Mouse (Mus musculus) liver, embryonic 14.5 days (tissue): ENCODE data around the gene Pdik1l. TPM values are rescaled to one million over a fixed set of nuclear protein-coding genes. Genes with fewer than 3 reads are reported as not detected.

Source experiments
- ATAC-seq: fragments of 200-750 bp; cut with Nextera tagmentation; 2 replicates; pipeline ENCODE4 v1.8.0; 2017; ENCODE audit warnings: moderate number of reproducible peaks, mild to moderate bottlenecking, moderate library complexity; ENCODE audit not compliant: insufficient read depth
- DNase-seq, 3 experiments: peaks; one replicate each; pipeline ENCODE4 v3.0.0-alpha.2; 2012 to 2013; ENCODE audit warnings: low read depth in 3 of 3, low spot score in 3 of 3
- H3K27ac ChIP-seq: fragments of 300-500 bp; sonication (generic); 2 replicates; pipeline ENCODE4 v1.5.1; 2014; ENCODE audit warnings: moderate library complexity, mild to moderate bottlenecking, control low read depth, inconsistent platforms
- H3K27me3 ChIP-seq: fragments of 300-500 bp; sonication (generic); 2 replicates; pipeline ENCODE4 v1.6.1; 2014; ENCODE audit warnings: mild to moderate bottlenecking, low read length, moderate library complexity; ENCODE audit not compliant: control insufficient read depth, insufficient read depth
- H3K36me3 ChIP-seq: fragments of 300-500 bp; sonication (generic); replicated peaks from 2 replicates; pipeline ENCODE4 v1.6.1; 2014; ENCODE audit warnings: low read depth; ENCODE audit not compliant: control insufficient read depth, insufficient read depth
- H3K4me1 ChIP-seq, 2 experiments: fragments of 200-500 bp in 1 of 2; fragments of 300-500 bp in 1 of 2; sonication (generic) in 1 of 2; replicated peaks; 2 replicates each; pipeline ENCODE4 v1.6.1; 2012 to 2014; ENCODE audit warnings: antibody characterized with exemption in 1 of 2, inconsistent platforms in 1 of 2, low read length in 1 of 2; ENCODE audit not compliant: control insufficient read depth in 2 of 2, insufficient read depth in 2 of 2
- H3K4me2 ChIP-seq: fragments of 300-500 bp; sonication (generic); 2 replicates; pipeline ENCODE4 v1.6.1; 2014; ENCODE audit warnings: low read depth, mild to moderate bottlenecking, control low read depth, moderate library complexity
- H3K4me3 ChIP-seq, 2 experiments: fragments of 200-500 bp in 1 of 2; fragments of 300-500 bp in 1 of 2; sonication (generic) in 1 of 2; 2 replicates each; pipeline ENCODE4 v1.5.1; 2012 to 2014; ENCODE audit warnings: low read depth in 2 of 2, low read length in 2 of 2, mild to moderate bottlenecking in 2 of 2, control low read depth in 1 of 2, inconsistent platforms in 1 of 2, moderate library complexity in 1 of 2; ENCODE audit not compliant: insufficient read depth in 1 of 2
- H3K9ac ChIP-seq: fragments of 300-500 bp; sonication (generic); replicated peaks from 2 replicates; pipeline ENCODE4 v1.6.1; 2014; ENCODE audit warnings: mild to moderate bottlenecking, control low read depth, moderate library complexity
- H3K9me3 ChIP-seq: fragments of 300-500 bp; sonication (generic); 2 replicates; pipeline ENCODE4 v1.6.1; 2016; ENCODE audit warnings: low read length, mixed read lengths; ENCODE audit not compliant: control insufficient read depth
- CTCF ChIP-seq: IDR thresholded peaks from 2 replicates; pipeline ENCODE4 v1.5.1; 2016; ENCODE audit warnings: antibody characterized with exemption, low read depth, control low read depth
- EP300 ChIP-seq: IDR thresholded peaks from 2 replicates; pipeline ENCODE4 v1.6.1; 2016; ENCODE audit warnings: antibody characterized with exemption, low read depth
- WGBS: fragments of 180-500 bp; shearing (Covaris S2); extraction: QIAGEN DNeasy Blood & Tissue Kit; methylation state at CpG from one replicate; pipeline ENCODE4 v1.1.7; 2014; ENCODE audit not compliant: insufficient replicate concordance; 5-methylcytosine and 5-hydroxymethylcytosine counted together
- polyA plus RNA-seq, 2 experiments: library from polyadenylated mRNA; depleted of rRNA in 1 of 2; stranded (reverse) in 1 of 2; unstranded in 1 of 2; fragments of >200 nt; fragmentation: Nextera tagmentation in 1 of 2; extraction: Ambion mirVana in 1 of 2; gene quantifications; 2 replicates each; pipeline versions ENCODE4 v1.2.1 to v1.2.3; 2012 to 2014

Pdik1l gene
- polyA plus RNA-seq, 2 experiments: 4.5 to 12.4 TPM

DNA sequence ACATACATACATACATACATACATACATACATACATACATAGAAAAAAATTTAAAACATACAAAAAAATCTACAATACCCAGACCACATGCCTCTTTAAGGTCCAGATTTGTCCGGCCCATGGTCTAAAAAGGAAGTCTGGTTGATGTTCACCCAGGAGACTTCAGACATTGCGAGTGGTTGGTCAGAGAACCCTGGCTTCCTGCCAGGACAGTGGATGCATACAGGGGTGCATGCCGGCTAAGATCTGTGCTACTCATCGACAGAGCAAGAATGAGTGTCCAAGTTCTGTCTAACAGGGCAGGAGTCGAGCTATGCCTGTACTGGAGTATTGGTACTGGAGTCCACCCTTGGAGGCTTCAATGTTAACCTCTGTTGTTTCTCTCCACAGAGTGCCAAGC lies 37.0 kb upstream of the Pdik1l start:
- TF ChIP-seq CTCF (no peak), EP300 (no peak)
- Histone ChIP-seq H3K9me3 (no peaks in the 10 kb centered on the region), H3K4me3 (no peak overlapping the region), H3K27me3 (no peaks in the 10 kb centered on the region), H3K36me3 (no peaks in the 10 kb centered on the region), H3K9ac (no peak overlapping the region), H3K4me2 (no peak overlapping the region), H3K4me1 (no peaks in the 10 kb centered on the region; a peak in 1 of 4 replicates), H3K27ac (no peak overlapping the region)
- DNase-seq (no peak), ATAC-seq (no peak)
- WGBS: 30% methylated on average over 5 of the region's 5 CpGs

DNA sequence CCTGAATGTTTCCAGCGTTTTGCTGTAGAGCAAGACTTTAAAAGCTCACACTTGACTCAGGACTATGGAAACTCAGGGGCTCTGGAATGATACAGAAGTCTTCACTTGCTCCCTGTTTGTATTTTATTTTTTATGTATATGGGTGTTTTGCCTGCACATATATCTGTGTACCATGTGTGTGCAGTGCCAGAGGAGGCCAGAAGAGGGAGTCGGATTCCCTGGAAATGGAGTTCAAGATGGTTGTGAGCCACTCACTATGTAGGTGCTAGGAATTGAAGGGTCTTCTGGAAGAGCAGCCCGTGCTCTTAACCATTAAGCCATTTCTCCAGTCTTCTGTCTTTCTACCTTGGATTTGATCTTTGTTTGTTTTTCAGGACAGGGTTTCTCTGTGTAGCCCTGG lies 33.8 kb upstream of the Pdik1l start:
- H3K4me1 ChIP-seq: no peaks in the 10 kb centered on the region; a peak in 1 of 4 replicates

DNA sequence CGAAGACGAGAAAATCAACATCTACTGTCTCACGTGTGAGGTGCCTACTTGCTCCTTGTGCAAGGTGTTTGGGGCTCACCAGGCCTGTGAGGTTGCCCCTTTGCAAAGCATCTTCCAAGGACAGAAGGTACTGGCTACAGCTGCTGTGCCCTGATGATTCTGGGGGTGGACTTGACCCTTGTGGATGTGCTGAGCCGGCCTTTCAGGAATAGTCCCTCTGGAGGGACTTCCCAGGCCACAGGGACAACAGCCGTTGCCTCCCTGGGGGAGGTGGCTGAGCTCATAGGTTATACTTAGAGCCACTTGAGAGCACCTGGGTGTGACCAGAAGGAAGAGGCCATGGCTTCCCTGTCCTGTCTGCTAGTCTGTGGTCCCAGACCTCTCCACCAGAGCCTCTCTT lies 32.0 kb upstream of the Pdik1l start:
- Histone ChIP-seq H3K4me3 (no peak overlapping the region), H3K4me1 (no peaks in the 10 kb centered on the region; a peak in 1 of 4 replicates), H3K36me3 (no peaks in the 10 kb centered on the region), H3K9me3 (no peaks in the 10 kb centered on the region), H3K27me3 (no peaks in the 10 kb centered on the region), H3K4me2 (no peak overlapping the region), H3K27ac (no peak overlapping the region), H3K9ac (no peak overlapping the region)
- no peak for TF ChIP-seq CTCF
- TF ChIP-seq EP300: no peak
- 60% methylated on average over 5 of the region's 5 CpGs for WGBS
- DNase-seq (no peak), ATAC-seq (no peak)

More for the DNA sequence above, 33.8 kb upstream of the Pdik1l start:
- H3K4me2 ChIP-seq: no peak overlapping the region
- TF ChIP-seq CTCF (peak; percentile 32), EP300 (no peak)
- no peak for ATAC-seq
- no peak overlapping the region for H3K9ac ChIP-seq
- no peak overlapping the region for H3K27ac ChIP-seq
- no peaks in the 10 kb centered on the region for H3K9me3 ChIP-seq
- H3K4me3 ChIP-seq: no peak overlapping the region
- H3K27me3 ChIP-seq: no peaks in the 10 kb centered on the region
- no peaks in the 10 kb centered on the region for H3K36me3 ChIP-seq
- WGBS: 37% methylated on average over 3 of the region's 3 CpGs
- no peak for DNase-seq

DNA sequence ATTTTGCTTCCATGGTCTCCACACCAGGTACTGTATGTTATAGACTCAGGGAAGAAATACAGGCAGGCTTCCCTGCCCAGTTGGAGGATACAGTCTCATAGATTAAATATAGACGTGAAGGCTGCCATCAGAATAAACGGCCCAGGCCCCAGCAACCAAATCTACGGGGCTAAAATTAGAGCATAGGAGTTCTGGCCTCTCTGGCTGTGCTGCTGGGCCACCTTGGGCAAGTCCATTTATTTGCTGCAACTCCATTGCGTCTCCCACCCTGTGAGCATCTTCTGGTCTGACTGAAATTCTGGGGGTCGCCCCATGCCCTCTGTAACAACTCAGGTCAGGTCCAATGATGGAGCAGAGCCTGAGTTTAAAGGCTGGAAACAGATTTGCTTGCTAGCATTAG lies 31.4 kb upstream of the Pdik1l start:
- Histone ChIP-seq H3K4me2 (no peak overlapping the region), H3K9ac (no peak overlapping the region), H3K27ac (no peak overlapping the region), H3K4me3 (no peak overlapping the region), H3K36me3 (no peaks in the 10 kb centered on the region), H3K4me1 (no peaks in the 10 kb centered on the region), H3K27me3 (no peaks in the 10 kb centered on the region), H3K9me3 (no peaks in the 10 kb centered on the region)
- DNase-seq (no peak), ATAC-seq (no peak)
- TF ChIP-seq CTCF: no peak
- TF ChIP-seq EP300: no peak
- 60% methylated on average over 5 of the region's 5 CpGs for WGBS

DNA sequence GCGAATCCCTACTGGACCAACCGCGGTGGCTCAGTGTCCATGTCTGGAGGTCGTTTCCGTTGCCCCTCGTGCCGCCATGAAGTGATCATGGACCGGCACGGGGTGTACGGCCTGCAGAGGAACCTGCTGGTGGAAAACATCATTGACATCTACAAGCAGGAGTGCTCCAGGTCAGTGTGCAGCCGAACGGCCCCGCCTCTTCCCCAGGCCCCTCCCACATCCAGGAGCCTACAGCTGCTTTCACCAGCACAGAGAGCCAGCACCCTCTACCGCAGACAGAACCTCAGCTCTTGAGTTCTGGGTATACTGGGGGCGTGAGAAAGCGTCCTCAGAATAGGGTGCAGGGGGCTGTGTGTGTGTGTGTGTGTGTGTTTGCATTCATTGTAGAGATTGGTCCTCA lies 28.7 kb upstream of the Pdik1l start:
- WGBS: 48% methylated on average over 16 of the region's 16 CpGs
- Histone ChIP-seq H3K27me3 (no peaks in the 10 kb centered on the region), H3K9ac (no peak overlapping the region), H3K36me3 (no peaks in the 10 kb centered on the region), H3K4me1 (no peaks in the 10 kb centered on the region), H3K4me3 (no peak overlapping the region), H3K4me2 (no peak overlapping the region), H3K27ac (no peak overlapping the region), H3K9me3 (no peaks in the 10 kb centered on the region; the same call in 1 of the 2 replicates)
- ATAC-seq: no peak
- no peak for DNase-seq
- no peak for TF ChIP-seq EP300
- peak; percentile 7; the same call in 1 of the 2 replicates for TF ChIP-seq CTCF
